Mouse (Mus musculus) granulocyte monocyte progenitor cell, adult 5-6 weeks (primary cell): ENCODE measurements at regions not wholly inside any gene's neighbourhood (a gene's known extent, or its start where the extent isn't known, plus 50 kb on each side); places are given as distances from the start of the nearest gene placed in this dataset.
A peak's percentile ranks its signal among the peaks of the same experiment; 100 is the strongest.
"Not testable (repeated sequence)": the region's sequence is repeated elsewhere in the genome, so short reads cannot be mapped to it uniquely, and the experiment has no call there.

Experiments used
- ATAC-seq: replicated peaks from 2 replicates; pipeline ENCODE4 v1.8.0; 2016; ENCODE audit warnings: mild to moderate bottlenecking, moderate TSS enrichment, inconsistent platforms; ENCODE audit not compliant: poor library complexity, severe bottlenecking

- ATAC-seq: no peak
Observed at GRCm38 (mm10) chr14:61739453-61739852, 132.2 kb downstream of the Kcnrg start.

GRCm38 (mm10) chr14:61743855-61744408, 136.7 kb downstream of the Kcnrg start:
- ATAC-seq: peak; percentile 74

GRCm38 (mm10) chr14:61753421-61753820, 146.2 kb downstream of the Kcnrg start:
- ATAC-seq: no peak

- ATAC-seq: peak; percentile 88
Observed at GRCm38 (mm10) chr14:61756651-61757050, 149.4 kb downstream of the Kcnrg start.

GRCm38 (mm10) chr14:61757086-61757822, 150.0 kb downstream of the Kcnrg start:
- peak; percentile 87 for ATAC-seq

- ATAC-seq: no peak
Observed at GRCm38 (mm10) chr14:61757823-61758175, 150.5 kb downstream of the Kcnrg start.

- no peak for ATAC-seq
Observed at GRCm38 (mm10) chr14:61758586-61758985, 151.3 kb downstream of the Kcnrg start.

GRCm38 (mm10) chr14:61760176-61760575, 152.9 kb downstream of the Kcnrg start:
- not testable (repeated sequence) for ATAC-seq

GRCm38 (mm10) chr14:61762076-61762475, 154.8 kb downstream of the Kcnrg start:
- no peak for ATAC-seq

GRCm38 (mm10) chr14:61769881-61770280, 162.6 kb downstream of the Kcnrg start:
- no peak for ATAC-seq

GRCm38 (mm10) chr14:61774171-61774570, 166.9 kb downstream of the Kcnrg start:
- ATAC-seq: peak; percentile 59

- ATAC-seq: no peak
Observed at GRCm38 (mm10) chr14:61778618-61779017, 171.4 kb downstream of the Kcnrg start.

- no peak for ATAC-seq
Observed at GRCm38 (mm10) chr14:61783206-61783605, 175.9 kb downstream of the Kcnrg start.

- ATAC-seq: no peak
Observed at GRCm38 (mm10) chr14:61784609-61785008, 177.4 kb downstream of the Kcnrg start.

- no peak for ATAC-seq
Observed at GRCm38 (mm10) chr14:61786031-61786430, 178.8 kb downstream of the Kcnrg start.

- ATAC-seq: no peak
Observed at GRCm38 (mm10) chr14:61787746-61788145, 180.5 kb downstream of the Kcnrg start.

GRCm38 (mm10) chr14:61788998-61789790, 181.9 kb downstream of the Kcnrg start:
- ATAC-seq: peak; percentile 95

GRCm38 (mm10) chr14:61795976-61796645, 188.9 kb downstream of the Kcnrg start:
- ATAC-seq: no peak

- no peak for ATAC-seq
Observed at GRCm38 (mm10) chr14:61796671-61797070, 189.4 kb downstream of the Kcnrg start.

GRCm38 (mm10) chr14:61803421-61803925, 196.2 kb downstream of the Kcnrg start:
- ATAC-seq: no peak

GRCm38 (mm10) chr14:61805433-61805832, 198.2 kb downstream of the Kcnrg start:
- no peak for ATAC-seq
